Mouse (Mus musculus): ENCODE results near the gene Vhl. TPM values are rescaled to one million over a fixed set of nuclear protein-coding genes. Genes with fewer than 3 reads are reported as not detected.

Vhl gene
- polyA plus RNA-seq, 1 experiment from 2014 or later: 36.1 TPM

- H3K27me3 ChIP-seq: no peaks in the 10 kb centered on the region
- H3K9ac ChIP-seq: no peak overlapping the region
- H3K4me2 ChIP-seq: no peak overlapping the region
- peaks cover 34% of the 10 kb centered on the region for H3K4me1 ChIP-seq
- H3K9me3 ChIP-seq (replicated peaks): no peaks in the 10 kb centered on the region
- H3K36me3 ChIP-seq: no peaks in the 10 kb centered on the region
- 42% methylated on average over 16 of the region's 16 CpGs for WGBS
- H3K27ac ChIP-seq: no peak overlapping the region
- H3K4me3 ChIP-seq (replicated peaks): no peak overlapping the region
- no peak for ATAC-seq (replicated peaks; ENCODE audit: low FRiP score)
Observed at GRCm38 (mm10) chr6:113654753-113655397, 31.1 kb downstream of the Vhl start.

GRCm38 (mm10) chr6:113655475-113655874 is 31.7 kb downstream of the Vhl start:
- H3K9me3 ChIP-seq (replicated peaks): no peaks in the 10 kb centered on the region
- no peak overlapping the region for H3K4me3 ChIP-seq (replicated peaks)
- no peak overlapping the region for H3K27ac ChIP-seq
- no peaks in the 10 kb centered on the region for H3K36me3 ChIP-seq
- peaks cover 39% of the 10 kb centered on the region for H3K4me1 ChIP-seq
- no peak for ATAC-seq (replicated peaks; ENCODE audit: low FRiP score)
- WGBS: 90% methylated on average over 3 of the region's 3 CpGs
- no peak overlapping the region for H3K9ac ChIP-seq
- no peaks in the 10 kb centered on the region for H3K27me3 ChIP-seq
- H3K4me2 ChIP-seq: no peak overlapping the region

- H3K27ac ChIP-seq: 0 out of 2 replicates have a peak overlapping the region, but pooled peaks have one; percentile 37
- no peaks in the 10 kb centered on the region for H3K27me3 ChIP-seq
- 74% methylated on average over 6 of the region's 6 CpGs for WGBS
- H3K4me1 ChIP-seq: peaks cover 53% of the 10 kb centered on the region
- no peak overlapping the region for H3K4me2 ChIP-seq
- H3K9me3 ChIP-seq (replicated peaks): no peaks in the 10 kb centered on the region
- no peak for ATAC-seq (replicated peaks; ENCODE audit: low FRiP score)
- no peak overlapping the region for H3K4me3 ChIP-seq (replicated peaks)
- H3K9ac ChIP-seq: no peak overlapping the region
- no peaks in the 10 kb centered on the region for H3K36me3 ChIP-seq
Observed at GRCm38 (mm10) chr6:113656847-113657246, 33.1 kb downstream of the Vhl start.

- H3K9ac ChIP-seq: no peak overlapping the region
- no peak overlapping the region for H3K4me3 ChIP-seq (replicated peaks)
- H3K27ac ChIP-seq: peak overlapping the region; percentile 72
- no peaks in the 10 kb centered on the region for H3K36me3 ChIP-seq
- no peaks in the 10 kb centered on the region for H3K9me3 ChIP-seq (replicated peaks)
- H3K4me1 ChIP-seq: peaks cover 57% of the 10 kb centered on the region
- 58% methylated on average over 3 of the region's 3 CpGs for WGBS
- no peak overlapping the region for H3K4me2 ChIP-seq
- ATAC-seq (replicated peaks; ENCODE audit: low FRiP score): no peak
- no peaks in the 10 kb centered on the region for H3K27me3 ChIP-seq
Observed at GRCm38 (mm10) chr6:113658226-113658625, 34.5 kb downstream of the Vhl start.

GRCm38 (mm10) chr6:113659648-113660491 is 36.1 kb downstream of the Vhl start:
- peak overlapping the region; percentile 72 for H3K27ac ChIP-seq

GRCm38 (mm10) chr6:113660492-113661352 is 37.0 kb downstream of the Vhl start:
- H3K27ac ChIP-seq: peak overlapping the region; percentile 72
- no peak overlapping the region for H3K4me3 ChIP-seq (replicated peaks)
- no peaks in the 10 kb centered on the region for H3K9me3 ChIP-seq (replicated peaks)
- H3K27me3 ChIP-seq: no peaks in the 10 kb centered on the region
- no peaks in the 10 kb centered on the region for H3K36me3 ChIP-seq
- H3K4me2 ChIP-seq: no peak overlapping the region
- H3K4me1 ChIP-seq: peaks cover 50% of the 10 kb centered on the region
- no peak overlapping the region for H3K9ac ChIP-seq
- 0 out of 2 replicates have a peak, but pooled peaks have one; percentile 21 for ATAC-seq (replicated peaks; ENCODE audit: low FRiP score)
- 61% methylated on average over 14 of the region's 14 CpGs for whole genome bisulfite sequencing

More at GRCm38 (mm10) chr6:113659648-113660491, 36.1 kb downstream of the Vhl start:
- H3K27me3 ChIP-seq: no peaks in the 10 kb centered on the region
- WGBS: 55% methylated on average over 8 of the region's 8 CpGs
- no peak overlapping the region for H3K9ac ChIP-seq
- no peak for ATAC-seq (replicated peaks; ENCODE audit: low FRiP score)
- no peak overlapping the region for H3K4me2 ChIP-seq
- no peaks in the 10 kb centered on the region for H3K9me3 ChIP-seq (replicated peaks)
- peaks cover 57% of the 10 kb centered on the region for H3K4me1 ChIP-seq
- H3K4me3 ChIP-seq (replicated peaks): no peak overlapping the region
- no peaks in the 10 kb centered on the region for H3K36me3 ChIP-seq

GRCm38 (mm10) chr6:113661353-113662241 is 37.8 kb downstream of the Vhl start:
- no peak overlapping the region for H3K4me2 ChIP-seq
- no peak overlapping the region for H3K9ac ChIP-seq
- peak; percentile 57 for ATAC-seq (replicated peaks; ENCODE audit: low FRiP score)
- peaks cover 50% of the 10 kb centered on the region for H3K4me1 ChIP-seq
- no peaks in the 10 kb centered on the region for H3K27me3 ChIP-seq
- no peaks in the 10 kb centered on the region for H3K9me3 ChIP-seq (replicated peaks)
- no peaks in the 10 kb centered on the region for H3K36me3 ChIP-seq
- peak overlapping the region; percentile 72 for H3K27ac ChIP-seq
- 40% methylated on average over 12 of the region's 12 CpGs for WGBS
- no peak overlapping the region for H3K4me3 ChIP-seq (replicated peaks)

GRCm38 (mm10) chr6:113662964-113663700 is 39.4 kb downstream of the Vhl start:
- no peak for ATAC-seq (replicated peaks; ENCODE audit: low FRiP score)
- no peak overlapping the region for H3K27ac ChIP-seq
- H3K4me2 ChIP-seq: no peak overlapping the region
- H3K4me1 ChIP-seq: peaks cover 49% of the 10 kb centered on the region
- H3K27me3 ChIP-seq: no peaks in the 10 kb centered on the region
- H3K36me3 ChIP-seq: no peaks in the 10 kb centered on the region
- H3K4me3 ChIP-seq (replicated peaks): no peak overlapping the region
- no peak overlapping the region for H3K9ac ChIP-seq
- H3K9me3 ChIP-seq (replicated peaks): no peaks in the 10 kb centered on the region
- 95% methylated on average over 8 of the region's 8 CpGs for WGBS

- no peak overlapping the region for H3K27ac ChIP-seq
- H3K9ac ChIP-seq: no peak overlapping the region
- no peak overlapping the region for H3K4me3 ChIP-seq (replicated peaks)
- WGBS: 88% methylated on average over 7 of the region's 7 CpGs
- no peak for ATAC-seq (replicated peaks; ENCODE audit: low FRiP score)
- H3K4me1 ChIP-seq: peaks cover 50% of the 10 kb centered on the region
- no peaks in the 10 kb centered on the region for H3K27me3 ChIP-seq
- no peak overlapping the region for H3K4me2 ChIP-seq
- no peaks in the 10 kb centered on the region for H3K36me3 ChIP-seq
- H3K9me3 ChIP-seq (replicated peaks): no peaks in the 10 kb centered on the region
Observed at GRCm38 (mm10) chr6:113664305-113664704, 40.5 kb downstream of the Vhl start.

- 51% methylated on average over 8 of the region's 8 CpGs for WGBS
- Histone ChIP-seq H3K27me3 (no peaks in the 10 kb centered on the region), H3K27ac (0 out of 2 replicates have a peak overlapping the region, but pooled peaks have one; percentile 13), H3K9me3 (replicated peaks) (no peaks in the 10 kb centered on the region), H3K9ac (no peak overlapping the region), H3K4me3 (replicated peaks) (no peak overlapping the region), H3K36me3 (no peaks in the 10 kb centered on the region), H3K4me2 (no peak overlapping the region), H3K4me1 (peaks cover 29% of the 10 kb centered on the region)
- ATAC-seq (replicated peaks; ENCODE audit: low FRiP score): no peak
Observed at GRCm38 (mm10) chr6:113667611-113668122, 43.9 kb downstream of the Vhl start.

Measured in kidney, embryonic 15.5 days (tissue).